Mouse (Mus musculus): Measurements from ENCODE around the gene Tmem47. TPM values are rescaled to one million over a fixed set of nuclear protein-coding genes. Genes with fewer than 3 reads are reported as not detected.

Tmem47 gene
- 17.9 and 22.6 TPM in 2 replicates for polyA plus RNA-seq (2015; fragmentation: Nextera tagmentation; extraction: Ambion mirVana)

- Histone ChIP-seq H3K4me2 (ENCODE audit: low read depth, low read length) (peak within 1 kb of the TSS; percentile 52), H3K9me3 (ENCODE audit: control insufficient read depth, low read length) (no peaks in the 10 kb centered on the region), H3K4me3 (ENCODE audit: low read length) (peak within 1 kb of the TSS; percentile 64), H3K9ac (ENCODE audit: low read length) (peak within 1 kb of the TSS; percentile 80), H3K4me1 (replicated peaks; ENCODE audit: control insufficient read depth, insufficient read depth, low read length) (no peaks in the 10 kb centered on the region), H3K27ac (ENCODE audit: low read length) (peak within 1 kb of the TSS; percentile 88), H3K36me3 (ENCODE audit: control insufficient read depth, insufficient read depth, low read length) (no peaks in the 10 kb centered on the region), H3K27me3 (ENCODE audit: control insufficient read depth, insufficient read depth, low read depth, low read length) (no peaks in the 10 kb centered on the region)
- 4% methylated on average over 28 of the region's 39 CpGs for WGBS
- peak; percentile 98 for ATAC-seq (ENCODE audit: low read depth)
Measured at GRCm38 (mm10) chrX:81070210-81070803, at the start of gene Tmem47. Tmem47 (plus strand) TSS chrX:81070698.

- no peaks in the 10 kb centered on the region for H3K27me3 ChIP-seq (ENCODE audit: control insufficient read depth, insufficient read depth, low read depth, low read length)
- H3K36me3 ChIP-seq (ENCODE audit: control insufficient read depth, insufficient read depth, low read length) = no peaks in the 10 kb centered on the region
- H3K9me3 ChIP-seq (ENCODE audit: control insufficient read depth, low read length) = no peaks in the 10 kb centered on the region
- peak overlapping the region; percentile 64 for H3K4me3 ChIP-seq (ENCODE audit: low read length)
- 10% methylated on average over 35 of the region's 45 CpGs for whole genome bisulfite sequencing
- H3K4me1 ChIP-seq (replicated peaks; ENCODE audit: control insufficient read depth, insufficient read depth, low read length) = no peaks in the 10 kb centered on the region
- H3K4me2 ChIP-seq (ENCODE audit: low read depth, low read length) = peak overlapping the region; percentile 52
- ATAC-seq (ENCODE audit: low read depth) = peak; percentile 63
- peak overlapping the region; percentile 80 for H3K9ac ChIP-seq (ENCODE audit: low read length)
- peak overlapping the region; percentile 88 for H3K27ac ChIP-seq (ENCODE audit: low read length)
Measured at GRCm38 (mm10) chrX:81070804-81071461, 435 bp downstream of the Tmem47 start.

DNA sequence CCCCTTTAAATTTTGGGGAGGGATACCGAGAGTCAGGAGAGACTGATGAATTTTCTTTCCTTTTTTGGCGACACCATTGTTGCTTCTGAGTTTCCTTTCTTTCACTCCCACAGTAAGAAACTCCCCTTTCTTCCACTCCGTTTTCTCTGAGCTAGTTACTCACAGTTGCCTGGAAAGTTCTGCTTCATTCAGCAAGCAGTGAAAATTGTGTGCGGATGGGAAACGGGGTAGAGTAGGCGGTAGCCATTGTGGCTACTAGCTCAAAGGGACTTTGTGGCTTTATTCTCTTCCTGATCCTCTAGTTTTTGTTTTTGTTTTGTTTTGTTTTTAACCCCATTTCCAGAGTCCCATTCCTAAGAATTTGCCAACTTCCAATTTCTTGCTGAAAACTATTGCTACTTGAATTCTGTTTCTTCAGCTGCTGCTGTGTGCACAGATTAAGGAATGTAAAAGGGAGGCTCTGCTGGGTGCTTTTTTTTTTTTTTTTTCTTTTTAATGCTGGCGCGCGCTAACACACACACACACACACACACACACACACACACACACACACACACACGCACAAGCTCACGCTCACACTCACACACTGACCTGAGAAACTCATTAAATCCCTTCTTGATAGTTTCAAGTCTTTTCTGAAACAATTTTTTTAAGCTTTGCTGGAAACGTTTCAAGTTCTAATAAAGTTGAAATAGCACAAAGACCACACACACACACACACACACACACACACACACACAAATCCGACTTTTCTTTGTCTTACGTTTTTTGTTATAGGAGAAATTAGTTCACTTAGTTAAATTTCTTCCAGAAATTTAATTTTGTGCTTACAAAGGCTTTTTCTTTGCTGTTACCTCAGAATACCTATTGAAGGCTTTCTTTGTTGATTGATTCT lies 1.5 kb downstream of the Tmem47 start:
- H3K4me2 ChIP-seq (ENCODE audit: low read depth, low read length) = peak overlapping the region; percentile 52
- no peaks in the 10 kb centered on the region for H3K27me3 ChIP-seq (ENCODE audit: control insufficient read depth, insufficient read depth, low read depth, low read length)
- H3K9me3 ChIP-seq (ENCODE audit: control insufficient read depth, low read length) = no peaks in the 10 kb centered on the region
- peak overlapping the region; percentile 64 for H3K4me3 ChIP-seq (ENCODE audit: low read length)
- peak overlapping the region; percentile 88 for H3K27ac ChIP-seq (ENCODE audit: low read length)
- no peaks in the 10 kb centered on the region for H3K4me1 ChIP-seq (replicated peaks; ENCODE audit: control insufficient read depth, insufficient read depth, low read length)
- H3K9ac ChIP-seq (ENCODE audit: low read length) = peak overlapping the region; percentile 80
- 9% methylated on average over 11 of the region's 14 CpGs for WGBS
- ATAC-seq (ENCODE audit: low read depth) = no peak
- no peaks in the 10 kb centered on the region for H3K36me3 ChIP-seq (ENCODE audit: control insufficient read depth, insufficient read depth, low read length)

- Histone ChIP-seq H3K27ac (ENCODE audit: low read length) (no peak overlapping the region), H3K4me1 (replicated peaks; ENCODE audit: control insufficient read depth, insufficient read depth, low read length) (no peaks in the 10 kb centered on the region), H3K9me3 (ENCODE audit: control insufficient read depth, low read length) (no peaks in the 10 kb centered on the region), H3K4me3 (ENCODE audit: low read length) (peak overlapping the region; percentile 64), H3K4me2 (ENCODE audit: low read depth, low read length) (peak overlapping the region; percentile 52), H3K9ac (ENCODE audit: low read length) (peak overlapping the region; percentile 80), H3K36me3 (ENCODE audit: control insufficient read depth, insufficient read depth, low read length) (no peaks in the 10 kb centered on the region), H3K27me3 (ENCODE audit: control insufficient read depth, insufficient read depth, low read depth, low read length) (no peaks in the 10 kb centered on the region)
- ATAC-seq (ENCODE audit: low read depth) = no peak
- WGBS = 8% methylated on average over 2 of the region's 2 CpGs
Measured at GRCm38 (mm10) chrX:81072651-81073050, 2.2 kb downstream of the Tmem47 start.

GRCm38 (mm10) chrX:81073834-81074233 lies 3.3 kb downstream of the Tmem47 start:
- Histone ChIP-seq H3K9ac (ENCODE audit: low read length) (no peak overlapping the region), H3K4me2 (ENCODE audit: low read depth, low read length) (peak overlapping the region; percentile 52), H3K27me3 (ENCODE audit: control insufficient read depth, insufficient read depth, low read depth, low read length) (no peaks in the 10 kb centered on the region), H3K27ac (ENCODE audit: low read length) (no peak overlapping the region), H3K36me3 (ENCODE audit: control insufficient read depth, insufficient read depth, low read length) (no peaks in the 10 kb centered on the region), H3K9me3 (ENCODE audit: control insufficient read depth, low read length) (no peaks in the 10 kb centered on the region), H3K4me3 (ENCODE audit: low read length) (0 out of 2 replicates have a peak overlapping the region, but pooled peaks have one; percentile 3), H3K4me1 (replicated peaks; ENCODE audit: control insufficient read depth, insufficient read depth, low read length) (no peaks in the 10 kb centered on the region)
- no peak for ATAC-seq (ENCODE audit: low read depth)
- 44% methylated on average over 4 of the region's 4 CpGs for WGBS

GRCm38 (mm10) chrX:81078522-81078921 lies 8.0 kb downstream of the Tmem47 start:
- Histone ChIP-seq H3K4me3 (ENCODE audit: low read length) (no peak overlapping the region), H3K9me3 (ENCODE audit: control insufficient read depth, low read length) (no peaks in the 10 kb centered on the region), H3K4me2 (ENCODE audit: low read depth, low read length) (no peak overlapping the region), H3K27ac (ENCODE audit: low read length) (no peak overlapping the region), H3K36me3 (ENCODE audit: control insufficient read depth, insufficient read depth, low read length) (no peaks in the 10 kb centered on the region), H3K9ac (ENCODE audit: low read length) (no peak overlapping the region), H3K27me3 (ENCODE audit: control insufficient read depth, insufficient read depth, low read depth, low read length) (no peaks in the 10 kb centered on the region), H3K4me1 (replicated peaks; ENCODE audit: control insufficient read depth, insufficient read depth, low read length) (no peaks in the 10 kb centered on the region)
- ATAC-seq (ENCODE audit: low read depth) = no peak

DNA sequence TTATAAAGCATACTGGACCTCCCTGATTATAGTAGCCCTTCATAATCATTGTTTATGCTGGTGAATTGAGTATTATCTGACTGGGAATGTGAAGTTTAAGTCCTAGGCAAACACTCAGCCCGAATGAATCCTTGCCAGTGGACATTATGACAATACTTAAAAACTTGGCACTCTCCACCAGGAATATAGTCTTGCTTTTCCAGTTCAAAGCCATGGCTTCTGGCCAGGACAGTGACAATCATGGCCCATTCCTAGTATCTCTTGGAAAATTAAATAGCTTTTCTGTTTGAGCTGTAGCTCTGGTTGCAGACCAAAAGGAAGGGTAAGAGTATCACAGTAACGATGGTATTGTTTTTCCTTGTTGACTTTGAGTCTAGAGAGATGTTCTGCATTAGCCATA lies 10.5 kb downstream of the Tmem47 start:
- Histone ChIP-seq H3K9me3 (ENCODE audit: control insufficient read depth, low read length) (no peaks in the 10 kb centered on the region), H3K4me3 (ENCODE audit: low read length) (no peak overlapping the region), H3K9ac (ENCODE audit: low read length) (no peak overlapping the region), H3K4me2 (ENCODE audit: low read depth, low read length) (no peak overlapping the region), H3K27ac (ENCODE audit: low read length) (no peak overlapping the region), H3K27me3 (ENCODE audit: control insufficient read depth, insufficient read depth, low read depth, low read length) (no peaks in the 10 kb centered on the region), H3K4me1 (replicated peaks; ENCODE audit: control insufficient read depth, insufficient read depth, low read length) (no peaks in the 10 kb centered on the region), H3K36me3 (ENCODE audit: control insufficient read depth, insufficient read depth, low read length) (no peaks in the 10 kb centered on the region)
- no peak for ATAC-seq (ENCODE audit: low read depth)
- 23% methylated on average over 2 of the region's 2 CpGs for WGBS

DNA sequence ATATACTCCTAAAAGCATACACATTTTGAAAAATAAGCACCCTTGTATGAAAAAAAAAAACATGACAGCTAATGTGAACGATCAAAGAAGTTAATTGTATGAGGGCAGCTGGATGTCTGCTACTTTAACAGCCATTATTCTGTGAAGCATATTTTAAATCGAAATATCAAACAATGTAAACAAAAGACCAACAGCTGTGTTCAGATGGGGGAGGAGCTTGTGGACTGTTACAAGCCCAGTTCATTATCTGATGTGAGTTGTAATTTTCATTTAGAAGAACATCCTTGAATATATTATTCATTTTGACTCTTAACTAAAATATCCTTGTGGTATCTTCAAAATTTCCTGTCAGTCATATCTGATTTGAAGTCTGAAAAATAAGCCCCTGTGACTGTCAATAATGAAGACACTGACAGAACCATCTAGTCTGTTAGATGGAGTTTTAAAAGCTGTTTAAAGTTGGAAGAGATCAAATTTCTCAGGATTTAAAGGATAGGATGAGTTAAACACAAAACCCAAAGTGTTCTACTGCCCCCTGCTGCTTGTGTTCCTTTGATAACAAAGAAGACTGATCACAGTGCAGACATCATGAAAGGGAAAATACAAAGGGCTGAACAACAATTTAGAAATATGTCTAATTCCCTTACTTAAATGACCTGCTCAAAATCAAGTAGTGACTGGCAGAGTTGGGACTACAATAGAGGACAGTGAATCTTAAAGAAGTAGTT lies 14.7 kb downstream of the Tmem47 start:
- WGBS = 30% methylated on average over 2 of the region's 2 CpGs
- H3K9me3 ChIP-seq (ENCODE audit: control insufficient read depth, low read length) = no peaks in the 10 kb centered on the region
- H3K9ac ChIP-seq (ENCODE audit: low read length) = no peak overlapping the region
- ATAC-seq (ENCODE audit: low read depth) = peak; percentile 26; the same call in 1 of the 2 replicates
- H3K27me3 ChIP-seq (ENCODE audit: control insufficient read depth, insufficient read depth, low read depth, low read length) = no peaks in the 10 kb centered on the region
- H3K4me1 ChIP-seq (replicated peaks; ENCODE audit: control insufficient read depth, insufficient read depth, low read length) = no peaks in the 10 kb centered on the region
- no peak overlapping the region for H3K27ac ChIP-seq (ENCODE audit: low read length)
- H3K4me3 ChIP-seq (ENCODE audit: low read length) = no peak overlapping the region
- no peaks in the 10 kb centered on the region for H3K36me3 ChIP-seq (ENCODE audit: control insufficient read depth, insufficient read depth, low read length)
- no peak overlapping the region for H3K4me2 ChIP-seq (ENCODE audit: low read depth, low read length)
